Mouse (Mus musculus) kidney, embryonic 14.5 days (tissue): ENCODE data around the gene Ankdd1a. TPM values are rescaled to one million over a fixed set of nuclear protein-coding genes. Genes with fewer than 3 reads are reported as not detected.

ENCODE experiments used
- ATAC-seq: fragments of 200-750 bp; cut with Nextera tagmentation; 2 replicates; pipeline ENCODE4 v1.8.0; 2017; ENCODE audit warnings: moderate number of reproducible peaks, mild to moderate bottlenecking, moderate TSS enrichment, moderate library complexity; ENCODE audit not compliant: low FRiP score, low TSS enrichment
- H3K27ac ChIP-seq: fragments of 300-500 bp; sonication (generic); 2 replicates; pipeline ENCODE4 v1.5.1; 2014; ENCODE audit warnings: low read depth, mild to moderate bottlenecking, low read length, moderate library complexity, mixed read lengths
- H3K27me3 ChIP-seq: fragments of 300-500 bp; sonication (generic); 2 replicates; pipeline ENCODE4 v1.6.1; 2014; ENCODE audit warnings: mild to moderate bottlenecking, low read length; ENCODE audit not compliant: control insufficient read depth, insufficient read depth
- H3K36me3 ChIP-seq: fragments of 300-500 bp; sonication (generic); 2 replicates; pipeline ENCODE4 v1.6.1; 2014; ENCODE audit warnings: low read length, mixed read lengths; ENCODE audit not compliant: control insufficient read depth, insufficient read depth
- H3K4me1 ChIP-seq: fragments of 300-500 bp; sonication (generic); 2 replicates; pipeline ENCODE4 v1.6.1; 2014; ENCODE audit warnings: low read length, mixed read lengths; ENCODE audit not compliant: control insufficient read depth, insufficient read depth
- H3K4me2 ChIP-seq: fragments of 300-500 bp; sonication (generic); replicated peaks from 2 replicates; pipeline ENCODE4 v1.6.1; 2014; ENCODE audit warnings: low read depth, mild to moderate bottlenecking, low read length
- H3K4me3 ChIP-seq: fragments of 300-500 bp; sonication (generic); 2 replicates; pipeline ENCODE4 v1.5.1; 2014; ENCODE audit warnings: mild to moderate bottlenecking, low read length
- H3K9ac ChIP-seq: fragments of 300-500 bp; sonication (generic); 2 replicates; pipeline ENCODE4 v1.6.1; 2014; ENCODE audit warnings: low read depth, mild to moderate bottlenecking, low read length, moderate library complexity
- H3K9me3 ChIP-seq: fragments of 300-500 bp; sonication (generic); 2 replicates; pipeline ENCODE4 v1.6.1; 2016; ENCODE audit warnings: low read length; ENCODE audit not compliant: control insufficient read depth
- WGBS: fragments of 180-500 bp; shearing (Covaris S2); extraction: QIAGEN DNeasy Blood & Tissue Kit; methylation state at CpG from one replicate; pipeline ENCODE4 v1.1.7; 2014; 5-methylcytosine and 5-hydroxymethylcytosine counted together
- polyA plus RNA-seq: library from polyadenylated mRNA; unstranded; fragments of >200 nt; fragmentation: Nextera tagmentation; extraction: Ambion mirVana; gene quantifications from 2 replicates; pipeline ENCODE4 v1.2.1, GENCODE M21; 2014

The Ankdd1a gene
- polyA plus RNA-seq, 1 experiment from 2014 or later: not detected

- Histone ChIP-seq H3K36me3 (no peaks in the 10 kb centered on the region), H3K27ac (no peak overlapping the region), H3K4me1 (peaks cover 17% of the 10 kb centered on the region; the same call in 1 of the 2 replicates), H3K27me3 (no peaks in the 10 kb centered on the region), H3K4me2 (no peak overlapping the region), H3K4me3 (no peak overlapping the region), H3K9ac (no peak overlapping the region), H3K9me3 (no peaks in the 10 kb centered on the region)
- 51% methylated on average over 8 of the region's 8 CpGs for WGBS
- ATAC-seq: no peak
Measured at GRCm38 (mm10) chr9:65548311-65548710, 28.3 kb upstream of the Ankdd1a start.

- H3K9ac ChIP-seq: no peak overlapping the region
Measured at GRCm38 (mm10) chr9:65547844-65548243, 27.9 kb upstream of the Ankdd1a start.

GRCm38 (mm10) chr9:65547111-65547510 lies 27.1 kb upstream of the Ankdd1a start:
- Histone ChIP-seq H3K4me3 (no peak overlapping the region), H3K27ac (no peak overlapping the region), H3K4me2 (no peak overlapping the region), H3K9ac (no peak overlapping the region), H3K36me3 (no peaks in the 10 kb centered on the region), H3K27me3 (no peaks in the 10 kb centered on the region), H3K9me3 (no peaks in the 10 kb centered on the region), H3K4me1 (peaks cover 17% of the 10 kb centered on the region; the same call in 1 of the 2 replicates)
- WGBS: 89% methylated on average over 5 of the region's 5 CpGs
- no peak for ATAC-seq

More at GRCm38 (mm10) chr9:65547844-65548243, 27.9 kb upstream of the Ankdd1a start:
- 65% methylated on average over 4 of the region's 4 CpGs for WGBS
- H3K4me3 ChIP-seq: no peak overlapping the region
- H3K4me1 ChIP-seq: peaks cover 17% of the 10 kb centered on the region; the same call in 1 of the 2 replicates
- H3K27me3 ChIP-seq: no peaks in the 10 kb centered on the region
- H3K36me3 ChIP-seq: no peaks in the 10 kb centered on the region
- H3K27ac ChIP-seq: no peak overlapping the region
- no peaks in the 10 kb centered on the region for H3K9me3 ChIP-seq
- ATAC-seq: no peak
- H3K4me2 ChIP-seq: no peak overlapping the region

- Histone ChIP-seq H3K27ac (no peak overlapping the region), H3K9ac (no peak overlapping the region), H3K27me3 (no peaks in the 10 kb centered on the region), H3K4me2 (no peak overlapping the region), H3K4me3 (no peak overlapping the region), H3K36me3 (no peaks in the 10 kb centered on the region), H3K9me3 (no peaks in the 10 kb centered on the region), H3K4me1 (peaks cover 13% of the 10 kb centered on the region; the same call in 1 of the 2 replicates)
- WGBS: 57% methylated on average over 4 of the region's 4 CpGs
- no peak for ATAC-seq
Measured at GRCm38 (mm10) chr9:65546413-65546695, 26.4 kb upstream of the Ankdd1a start.

- Histone ChIP-seq H3K4me3 (no peak overlapping the region), H3K9ac (no peak overlapping the region), H3K4me1 (peaks cover 8% of the 10 kb centered on the region; the same call in 1 of the 2 replicates), H3K4me2 (no peak overlapping the region), H3K36me3 (no peaks in the 10 kb centered on the region), H3K27ac (no peak overlapping the region), H3K9me3 (no peaks in the 10 kb centered on the region), H3K27me3 (no peaks in the 10 kb centered on the region)
- no peak for ATAC-seq
- 72% methylated on average over 10 of the region's 10 CpGs for WGBS
Measured at GRCm38 (mm10) chr9:65545635-65546412, 25.8 kb upstream of the Ankdd1a start.

GRCm38 (mm10) chr9:65542111-65542524 lies 22.1 kb upstream of the Ankdd1a start:
- no peak for ATAC-seq
- WGBS: 79% methylated on average over 7 of the region's 7 CpGs
- no peaks in the 10 kb centered on the region for H3K9me3 ChIP-seq
- no peaks in the 10 kb centered on the region for H3K27me3 ChIP-seq
- H3K27ac ChIP-seq: no peak overlapping the region
- H3K36me3 ChIP-seq: no peaks in the 10 kb centered on the region
- H3K4me3 ChIP-seq: no peak overlapping the region
- no peak overlapping the region for H3K9ac ChIP-seq
- H3K4me1 ChIP-seq: no peaks in the 10 kb centered on the region
- no peak overlapping the region for H3K4me2 ChIP-seq

- peak; percentile 64; the same call in 1 of the 2 replicates for ATAC-seq
- WGBS: 61% methylated on average over 13 of the region's 13 CpGs
- no peaks in the 10 kb centered on the region for H3K36me3 ChIP-seq
- H3K27me3 ChIP-seq: no peaks in the 10 kb centered on the region
- no peak overlapping the region for H3K4me2 ChIP-seq
- H3K4me1 ChIP-seq: no peaks in the 10 kb centered on the region
- no peak overlapping the region for H3K9ac ChIP-seq
- no peak overlapping the region for H3K27ac ChIP-seq
- no peaks in the 10 kb centered on the region for H3K9me3 ChIP-seq
- H3K4me3 ChIP-seq: no peak overlapping the region
Measured at GRCm38 (mm10) chr9:65541126-65542068, 21.4 kb upstream of the Ankdd1a start.

GRCm38 (mm10) chr9:65539697-65540096 lies 19.7 kb upstream of the Ankdd1a start:
- Histone ChIP-seq H3K36me3 (no peaks in the 10 kb centered on the region), H3K9me3 (no peaks in the 10 kb centered on the region), H3K27ac (no peak overlapping the region), H3K27me3 (no peaks in the 10 kb centered on the region), H3K4me2 (no peak overlapping the region), H3K9ac (no peak overlapping the region), H3K4me3 (no peak overlapping the region), H3K4me1 (no peaks in the 10 kb centered on the region)
- 84% methylated on average over 9 of the region's 9 CpGs for WGBS
- ATAC-seq: no peak
